Mouse (Mus musculus): ENCODE data around the gene Ttc3.

- no peak for TF ChIP-seq CTCF (IDR thresholded peaks at IDR 0.05; ENCODE audit: control insufficient read depth, insufficient read depth, insufficient read length)
- TF ChIP-seq MYOG (IDR thresholded peaks at IDR 0.05; ENCODE audit: control insufficient read depth, extremely low read depth, insufficient read length): no peak
Observed at GRCm38 (mm10) chr16:94487341-94487740, 116.9 kb downstream of the Ttc3 start.

All from C2C12 (cell line).